8 mouse cellular contexts compared by ENCODE assay signal in the genomic region with DNA sequence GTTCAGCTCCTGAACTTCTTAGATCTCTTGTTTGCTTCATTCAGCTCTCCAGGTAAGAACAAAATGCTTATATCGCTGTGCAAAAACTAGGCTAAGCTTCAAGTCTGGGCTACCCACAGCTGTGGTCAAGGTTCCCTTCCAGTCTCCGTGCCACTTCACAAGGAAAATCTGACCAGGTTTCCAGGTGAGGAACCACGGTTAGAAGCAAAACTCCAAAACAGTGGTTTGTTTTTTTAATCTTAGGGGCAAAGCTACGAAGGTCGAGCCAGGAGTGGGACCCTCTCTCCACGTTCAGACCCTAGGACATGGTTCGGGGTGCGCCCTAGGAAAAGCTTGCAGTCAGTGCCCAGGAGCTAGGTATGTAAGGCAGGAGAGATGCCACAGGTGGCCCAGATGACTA. TPM values are rescaled to one million over a fixed set of nuclear protein-coding genes. Genes with fewer than 3 reads are reported as not detected.
DNase-seq lines count a peak whose midpoint lies in the region; ATAC-seq lines count a peak whose summit lies in the region.

No protein-coding gene starts in this region.

- no peaks in the 10 kb centered on the region for H3K27me3 ChIP-seq in heart, embryonic 10.5 days (ENCODE audit: insufficient read depth, poor library complexity, severe bottlenecking)
- H3K27me3 ChIP-seq in forebrain, embryonic 14.5 days (replicated peaks; ENCODE audit: control insufficient read depth, insufficient read depth, low read length), result no peaks in the 10 kb centered on the region
- H3K27me3 ChIP-seq in liver, embryonic 15.5 days, result peaks cover 38% of the 10 kb centered on the region

- 10% methylated on average over 8 of the region's 8 CpGs for WGBS in heart, embryonic 10.5 days
- 16% methylated on average over 8 of the region's 8 CpGs for WGBS in forebrain, embryonic 14.5 days
- WGBS in liver, embryonic 15.5 days (ENCODE audit: insufficient replicate concordance), result 22% methylated on average over 8 of the region's 8 CpGs

- H3K9ac ChIP-seq in forebrain, embryonic 14.5 days (ENCODE audit: low read length), result peak overlapping the region; percentile 81
- no peak overlapping the region for H3K9ac ChIP-seq in liver, embryonic 15.5 days

- peaks cover 62% of the 10 kb centered on the region for H3K4me1 ChIP-seq in heart, embryonic 10.5 days
- H3K4me1 ChIP-seq in forebrain, embryonic 14.5 days (ENCODE audit: control insufficient read depth, insufficient read depth, low read length), result peaks cover 13% of the 10 kb centered on the region; the same call in 1 of the 2 replicates
- peaks cover 29% of the 10 kb centered on the region for H3K4me1 ChIP-seq in liver, embryonic 15.5 days (replicated peaks)

- no peak for DNase-seq in heart, embryonic 10.5 days (ENCODE audit: low spot score)
- DNase-seq in heart, adult 8-10 months (ENCODE audit: low spot score), result no peak
- peak; percentile 25 for DNase-seq in 3T3-L1 (ENCODE audit: low read depth, low spot score)
- no peak for DNase-seq in forebrain, embryonic 14.5 days (ENCODE audit: low spot score)
- no peak for DNase-seq in testis, postnatal 10 days (ENCODE audit: low spot score)
- no peak for DNase-seq in natural killer cell, adult 2 months (ENCODE audit: low spot score in 2 of 2)

- H3K4me2 ChIP-seq in forebrain, embryonic 14.5 days (ENCODE audit: low read length), result peak overlapping the region; percentile 77
- H3K4me2 ChIP-seq in liver, embryonic 15.5 days, result peak overlapping the region; percentile 87

- peak overlapping the region; percentile 99 for H3K4me3 ChIP-seq in heart, embryonic 10.5 days
- H3K4me3 ChIP-seq in forebrain, embryonic 14.5 days (ENCODE audit: low read depth, low read length), result peak overlapping the region; percentile 76
- H3K4me3 ChIP-seq in liver, embryonic 15.5 days (replicated peaks), result peak overlapping the region; percentile 66

- ATAC-seq in forebrain, embryonic 14.5 days, result no peak
- no peak for ATAC-seq in liver, embryonic 15.5 days (ENCODE audit: insufficient read depth)
- ATAC-seq in megakaryocyte-erythroid progenitor cell, adult 5-6 weeks (replicated peaks; ENCODE audit: low FRiP score, low TSS enrichment, poor library complexity, severe bottlenecking), result no peak

- H3K36me3 ChIP-seq in heart, embryonic 10.5 days, result no peaks in the 10 kb centered on the region
- no peaks in the 10 kb centered on the region for H3K36me3 ChIP-seq in forebrain, embryonic 14.5 days (ENCODE audit: control insufficient read depth, insufficient read depth, low read length)
- no peaks in the 10 kb centered on the region for H3K36me3 ChIP-seq in liver, embryonic 15.5 days (replicated peaks)

- no peaks in the 10 kb centered on the region for H3K9me3 ChIP-seq in heart, embryonic 10.5 days
- H3K9me3 ChIP-seq in forebrain, embryonic 14.5 days (replicated peaks; ENCODE audit: control insufficient read depth, low read length), result no peaks in the 10 kb centered on the region
- no peaks in the 10 kb centered on the region for H3K9me3 ChIP-seq in liver, embryonic 15.5 days (replicated peaks)

- H3K27ac ChIP-seq in heart, embryonic 10.5 days, result peak overlapping the region; percentile 99
- H3K27ac ChIP-seq in forebrain, embryonic 14.5 days (ENCODE audit: low read depth, low read length), result no peak overlapping the region
- no peak overlapping the region for H3K27ac ChIP-seq in liver, embryonic 15.5 days (replicated peaks)

RNA-seq across cellular contexts. Expression of gene Wwc2, which starts 1.5 kb away (rescaled TPM):
- 16.7 and 19.2 TPM in 2 replicates for polyA plus RNA-seq in heart, embryonic 10.5 days (2016; fragmentation: Nextera tagmentation; extraction: Ambion mirVana)
- 10 to 100 TPM; 24.1 to 25.3 (median 24.6) TPM for total RNA-seq in heart, adult 8-10 months (2022)
- 3.0 and 3.8 TPM in 2 replicates for polyA plus RNA-seq in forebrain, embryonic 14.5 days (2014; fragmentation: Nextera tagmentation; extraction: Ambion mirVana)
- 1.4 and 1.7 TPM in 2 replicates for polyA plus RNA-seq in liver, embryonic 15.5 days (2015; fragmentation: Nextera tagmentation; extraction: Ambion mirVana)
- 5.1 and 5.8 TPM in 2 replicates for total RNA-seq in megakaryocyte-erythroid progenitor cell, adult 5-6 weeks (2014; fragmentation: Nextera tagmentation)
- total RNA-seq in megakaryocyte-erythroid progenitor cell, adult 5-6 weeks (2017), result 6.3 and 6.8 TPM in 2 replicates
